Mouse (Mus musculus) v-Abl transformed pro-B cells (cell line): ENCODE measurements at regions not wholly inside any gene's neighbourhood (a gene's known extent, or its start where the extent isn't known, plus 50 kb on each side); places are given as distances from the start of the nearest gene placed in this dataset.

Experiments used
- in situ Hi-C, 2 experiments: fragments of 400-800 bp; cut with MboI; formaldehyde crosslinking; loops; one replicate each; pipeline ENCODE4 v1.15.1; 2025; ENCODE audit not compliant: unreplicated experiment in 2 of 2

GRCm38 (mm10) chr10:117938717-117939116 is 92.9 kb upstream of the Rap1b start:
- in situ Hi-C loops = no loop called here

GRCm38 (mm10) chr10:117940441-117941265 is 94.8 kb upstream of the Rap1b start:
- in situ Hi-C loops = no loop called here

- in situ Hi-C loops = no loop called here
Measured at GRCm38 (mm10) chr10:117941266-117941651, 95.4 kb upstream of the Rap1b start.

- in situ Hi-C loops = no loop called here
Measured at GRCm38 (mm10) chr10:117943702-117944307, 98.0 kb upstream of the Rap1b start.

- in situ Hi-C loops = no loop called here
Measured at GRCm38 (mm10) chr10:117947191-117947590, 101.4 kb upstream of the Rap1b start.

- in situ Hi-C loops = no loop called here
Measured at GRCm38 (mm10) chr10:117947911-117948310, 102.1 kb upstream of the Rap1b start.

- in situ Hi-C loops = loop anchor here in 1 of 2 experiments (5.0 kb wide), 1 partner anchor 105 kb away; the partner anchor contains the start of gene Rap1b
Measured at GRCm38 (mm10) chr10:117952116-117953025, 106.5 kb upstream of the Rap1b start.

- in situ Hi-C loops = loop anchor here in 1 of 2 experiments (5.0 kb wide), 1 partner anchor 106 kb away; the partner anchor contains the start of gene Rap1b
Measured at GRCm38 (mm10) chr10:117953026-117953711, 107.3 kb upstream of the Rap1b start.

- in situ Hi-C loops = no loop called here
Measured at GRCm38 (mm10) chr10:117956174-117956950, 110.5 kb upstream of the Rap1b start.

- in situ Hi-C loops = loop anchor here in 1 of 2 experiments (25.0 kb wide), 1 partner anchor 237 kb away; the partner anchor contains the start of gene Slc35e3
Measured at GRCm38 (mm10) chr10:117974706-117975105, 128.9 kb upstream of the Rap1b start.

- in situ Hi-C loops = loop anchor here in 1 of 2 experiments (25.0 kb wide), 1 partner anchor 238 kb away; the partner anchor contains the start of gene Slc35e3
Measured at GRCm38 (mm10) chr10:117975467-117975866, 129.6 kb upstream of the Rap1b start.

- in situ Hi-C loops = loop anchor here in 1 of 2 experiments (25.0 kb wide), 1 partner anchor 242 kb away; the partner anchor contains the start of gene Slc35e3
Measured at GRCm38 (mm10) chr10:117979091-117979490, 133.3 kb upstream of the Rap1b start.

- in situ Hi-C loops = loop anchor here in 1 of 2 experiments (25.0 kb wide), 1 partner anchor 245 kb away; the partner anchor contains the start of gene Slc35e3
Measured at GRCm38 (mm10) chr10:117982611-117983210, 136.9 kb upstream of the Rap1b start.

- in situ Hi-C loops = loop anchor here in 1 of 2 experiments (25.0 kb wide), 1 partner anchor 246 kb away; the partner anchor contains the start of gene Slc35e3
Measured at GRCm38 (mm10) chr10:117983271-117983670, 137.4 kb upstream of the Rap1b start.

- in situ Hi-C loops = loop anchor here in 1 of 2 experiments (25.0 kb wide), 1 partner anchor 248 kb away; the partner anchor contains the start of gene Slc35e3
Measured at GRCm38 (mm10) chr10:117984784-117985602, 139.2 kb upstream of the Rap1b start.

GRCm38 (mm10) chr10:117987620-117988019 is 141.8 kb upstream of the Rap1b start:
- in situ Hi-C loops = loop anchor here in 1 of 2 experiments (25.0 kb wide), 1 partner anchor 250 kb away; the partner anchor contains the start of gene Slc35e3

GRCm38 (mm10) chr10:117988076-117988475 is 142.2 kb upstream of the Rap1b start:
- in situ Hi-C loops = loop anchor here in 1 of 2 experiments (25.0 kb wide), 1 partner anchor 251 kb away; the partner anchor contains the start of gene Slc35e3
